Mouse (Mus musculus) heart, postnatal 0 days (tissue): Measurements from ENCODE around the gene Olfr523. TPM values are rescaled to one million over a fixed set of nuclear protein-coding genes. Genes with fewer than 3 reads are reported as not detected.

Source experiments
- ATAC-seq: fragments of 200-750 bp; cut with Nextera tagmentation; 2 replicates; pipeline ENCODE4 v1.8.0; 2017; ENCODE audit warnings: low read depth, moderate number of reproducible peaks, moderate library complexity; ENCODE audit not compliant: insufficient read depth
- DNase-seq: peaks from one replicate; pipeline ENCODE4 v3.0.0-alpha.2; 2016; ENCODE audit warnings: low spot score
- H3K27ac ChIP-seq: fragments of 300-500 bp; sonication (generic); 2 replicates; pipeline ENCODE4 v1.5.1; 2014; ENCODE audit warnings: low read depth, mild to moderate bottlenecking
- H3K27me3 ChIP-seq: fragments of 300-500 bp; sonication (generic); 2 replicates; pipeline ENCODE4 v1.6.1; 2014; ENCODE audit warnings: low read length, mixed read lengths; ENCODE audit not compliant: control insufficient read depth, insufficient read depth
- H3K36me3 ChIP-seq: fragments of 300-500 bp; sonication (generic); replicated peaks from 2 replicates; pipeline ENCODE4 v1.6.1; 2014; ENCODE audit warnings: low read length, mixed read lengths; ENCODE audit not compliant: control insufficient read depth, insufficient read depth
- H3K4me1 ChIP-seq: fragments of 300-500 bp; sonication (generic); 2 replicates; pipeline ENCODE4 v1.6.1; 2014; ENCODE audit warnings: antibody characterized with exemption; ENCODE audit not compliant: control insufficient read depth, insufficient read depth
- H3K4me2 ChIP-seq: fragments of 300-500 bp; sonication (generic); 2 replicates; pipeline ENCODE4 v1.6.1; 2014; ENCODE audit warnings: low read depth, mild to moderate bottlenecking, low read length, moderate library complexity
- H3K4me3 ChIP-seq: fragments of 300-500 bp; sonication (generic); 2 replicates; pipeline ENCODE4 v1.5.1; 2014; ENCODE audit warnings: low read depth, low read length
- H3K9ac ChIP-seq: fragments of 300-500 bp; sonication (generic); replicated peaks from 2 replicates; pipeline ENCODE4 v1.6.1; 2014; ENCODE audit warnings: low read depth, low read length, mixed read lengths
- H3K9me3 ChIP-seq: fragments of 300-500 bp; sonication (generic); replicated peaks from 2 replicates; pipeline ENCODE4 v1.6.1; 2016; ENCODE audit warnings: low read length; ENCODE audit not compliant: control insufficient read depth
- CTCF ChIP-seq: IDR thresholded peaks from 2 replicates; pipeline ENCODE4 v1.5.1; 2016; ENCODE audit warnings: antibody characterized with exemption, control low read depth, low read depth
- EP300 ChIP-seq: IDR thresholded peaks from 2 replicates; pipeline ENCODE4 v1.6.1; 2016; ENCODE audit warnings: antibody characterized with exemption, low read depth
- WGBS: fragments of 180-500 bp; shearing (Covaris S2); extraction: QIAGEN DNeasy Blood & Tissue Kit; methylation state at CpG from one replicate; pipeline ENCODE4 v1.1.7; 2014; 5-methylcytosine and 5-hydroxymethylcytosine counted together
- polyA plus RNA-seq: library from polyadenylated mRNA; unstranded; fragments of >200 nt; fragmentation: Nextera tagmentation; extraction: Ambion mirVana; gene quantifications from 2 replicates; pipeline ENCODE4 v1.2.1, GENCODE M21; 2015
- total RNA-seq: library from RNA; depleted of rRNA; stranded (reverse); fragments of >200 nt; gene quantifications from 2 replicates; pipeline ENCODE4 v1.2.3, GENCODE M21; 2014; ENCODE audit warnings: low replicate concordance

The Olfr523 gene
- total and polyA plus RNA-seq, 2 experiments from 2014 or later = not detected

GRCm38 (mm10) chr7:140180692-140181091, 7.7 kb downstream of the Olfr523 start:
- ATAC-seq = no peak
- Histone ChIP-seq H3K9me3 (no peaks in the 10 kb centered on the region), H3K4me3 (no peak overlapping the region), H3K27me3 (no peaks in the 10 kb centered on the region), H3K36me3 (no peaks in the 10 kb centered on the region), H3K4me2 (no peak overlapping the region), H3K4me1 (no peaks in the 10 kb centered on the region), H3K9ac (no peak overlapping the region), H3K27ac (no peak overlapping the region)
- no peak for DNase-seq
- TF ChIP-seq CTCF = no peak
- no peak for TF ChIP-seq EP300
- 68% methylated on average over 2 of the region's 2 CpGs for whole genome bisulfite sequencing

GRCm38 (mm10) chr7:140184206-140184605, 11.2 kb downstream of the Olfr523 start:
- no peaks in the 10 kb centered on the region for H3K9me3 ChIP-seq
- no peaks in the 10 kb centered on the region for H3K36me3 ChIP-seq
- TF ChIP-seq EP300 (no peak), CTCF (no peak)
- DNase-seq (no peak), ATAC-seq (no peak)
- no peaks in the 10 kb centered on the region for H3K27me3 ChIP-seq
- H3K9ac ChIP-seq = no peak overlapping the region
- no peaks in the 10 kb centered on the region for H3K4me1 ChIP-seq
- H3K27ac ChIP-seq = no peak overlapping the region
- H3K4me2 ChIP-seq = no peak overlapping the region
- 74% methylated on average over 4 of the region's 4 CpGs for WGBS
- no peak overlapping the region for H3K4me3 ChIP-seq

- Histone ChIP-seq H3K4me3 (no peak overlapping the region), H3K4me1 (no peaks in the 10 kb centered on the region), H3K9ac (no peak overlapping the region), H3K36me3 (no peaks in the 10 kb centered on the region), H3K27me3 (no peaks in the 10 kb centered on the region), H3K9me3 (no peaks in the 10 kb centered on the region), H3K4me2 (no peak overlapping the region), H3K27ac (no peak overlapping the region)
- TF ChIP-seq EP300 (no peak), CTCF (peak; percentile 24; the same call in 1 of the 2 replicates)
- DNase-seq (no peak), ATAC-seq (no peak)
- WGBS = 59% methylated on average over 18 of the region's 18 CpGs
Observed at GRCm38 (mm10) chr7:140186646-140187620, 13.9 kb downstream of the Olfr523 start.

- WGBS = 78% methylated on average over 7 of the region's 7 CpGs
- no peak overlapping the region for H3K9ac ChIP-seq
Observed at GRCm38 (mm10) chr7:140187721-140188390, 14.8 kb downstream of the Olfr523 start.

GRCm38 (mm10) chr7:140188391-140189328, 15.6 kb downstream of the Olfr523 start:
- H3K36me3 ChIP-seq = no peaks in the 10 kb centered on the region
- H3K27ac ChIP-seq = no peak overlapping the region
- no peak overlapping the region for H3K4me2 ChIP-seq
- no peak for ATAC-seq
- 53% methylated on average over 4 of the region's 4 CpGs for WGBS
- peak; percentile 8 for DNase-seq
- H3K4me3 ChIP-seq = no peak overlapping the region
- no peaks in the 10 kb centered on the region for H3K9me3 ChIP-seq
- H3K9ac ChIP-seq = no peak overlapping the region
- no peaks in the 10 kb centered on the region for H3K4me1 ChIP-seq
- TF ChIP-seq EP300 (no peak), CTCF (no peak)
- no peaks in the 10 kb centered on the region for H3K27me3 ChIP-seq

More at GRCm38 (mm10) chr7:140187721-140188390, 14.8 kb downstream of the Olfr523 start:
- DNase-seq (no peak), ATAC-seq (no peak)
- no peaks in the 10 kb centered on the region for H3K9me3 ChIP-seq
- H3K27me3 ChIP-seq = no peaks in the 10 kb centered on the region
- no peaks in the 10 kb centered on the region for H3K36me3 ChIP-seq
- H3K4me3 ChIP-seq = no peak overlapping the region
- H3K4me1 ChIP-seq = no peaks in the 10 kb centered on the region
- no peak overlapping the region for H3K27ac ChIP-seq
- no peak overlapping the region for H3K4me2 ChIP-seq
- no peak for TF ChIP-seq EP300
